Mouse (Mus musculus) hematopoietic stem cell, adult 5-6 weeks (primary cell): ENCODE measurements around the gene Tns1. TPM values are rescaled to one million over a fixed set of nuclear protein-coding genes. Genes with fewer than 3 reads are reported as not detected.

ENCODE experiments used
- ATAC-seq, 2 experiments: fragments of 125-278 bp in 1 of 2; replicated peaks in 1 of 2; 2 replicates each; pipeline ENCODE4 v1.8.0; 2016 to 2017; ENCODE audit warnings: inconsistent platforms in 2 of 2, mild to moderate bottlenecking in 2 of 2, moderate number of reproducible peaks in 2 of 2, low read depth in 1 of 2, moderate TSS enrichment in 1 of 2; ENCODE audit not compliant: low FRiP score in 2 of 2, poor library complexity in 2 of 2, severe bottlenecking in 2 of 2, insufficient read depth in 1 of 2, low TSS enrichment in 1 of 2
- total RNA-seq: library from RNA; stranded (forward); fragments of 172-1452, 232-1000 nt; gene quantifications from 2 replicates; pipeline ENCODE4 v1.2.3, GENCODE M21; 2017

Gene Tns1
- total RNA-seq, 1 experiment from 2014 or later: 16.1 TPM

- ATAC-seq: no peak
Observed at GRCm38 (mm10) chr1:74031771-74032609, 92.3 kb downstream of the Tns1 start.

DNA sequence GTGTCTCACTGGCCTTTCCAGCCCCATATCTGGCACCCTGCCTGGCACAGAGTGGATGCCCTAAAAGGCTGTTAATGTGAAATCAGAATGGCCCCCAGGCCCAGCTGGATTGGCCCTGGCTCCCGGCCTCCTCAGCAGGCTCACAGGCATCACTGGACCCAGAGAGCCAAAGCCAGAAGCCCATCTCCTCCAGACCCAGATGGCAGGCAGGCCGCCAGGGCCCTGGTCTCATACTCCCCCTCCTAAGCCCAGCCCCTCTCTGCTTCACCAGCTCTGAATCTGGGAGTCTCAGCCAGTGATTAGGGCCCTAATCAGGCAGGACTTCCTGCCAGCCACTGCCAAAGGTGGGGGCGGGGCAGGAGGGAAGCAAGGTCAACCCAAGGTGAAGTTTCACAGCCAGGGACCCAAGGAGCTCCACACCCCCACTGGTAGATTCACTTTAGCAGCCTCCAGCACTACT is 93.3 kb downstream of the Tns1 start:
- ATAC-seq: no peak

GRCm38 (mm10) chr1:74030285-74030684 is 94.0 kb downstream of the Tns1 start:
- ATAC-seq: no peak

DNA sequence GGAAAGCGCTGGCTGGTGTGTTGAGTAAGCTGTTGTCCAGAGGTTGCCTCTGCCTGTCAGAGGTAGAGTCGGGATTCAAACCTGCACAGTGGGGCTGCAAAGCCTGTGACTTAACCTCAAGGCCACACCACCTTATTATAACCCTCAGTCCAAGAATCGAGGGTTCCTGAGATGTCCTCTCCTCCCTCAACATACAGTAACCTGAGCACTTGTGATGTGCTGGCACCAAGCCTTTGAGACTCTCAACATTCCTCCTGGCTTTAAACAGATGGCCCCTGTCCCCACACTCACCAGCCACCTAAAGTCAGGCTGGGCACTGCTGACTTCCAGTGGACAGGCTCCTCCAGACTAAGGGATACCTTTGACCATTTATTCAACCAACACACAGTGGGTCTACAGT is 94.6 kb downstream of the Tns1 start:
- no peak for ATAC-seq

DNA sequence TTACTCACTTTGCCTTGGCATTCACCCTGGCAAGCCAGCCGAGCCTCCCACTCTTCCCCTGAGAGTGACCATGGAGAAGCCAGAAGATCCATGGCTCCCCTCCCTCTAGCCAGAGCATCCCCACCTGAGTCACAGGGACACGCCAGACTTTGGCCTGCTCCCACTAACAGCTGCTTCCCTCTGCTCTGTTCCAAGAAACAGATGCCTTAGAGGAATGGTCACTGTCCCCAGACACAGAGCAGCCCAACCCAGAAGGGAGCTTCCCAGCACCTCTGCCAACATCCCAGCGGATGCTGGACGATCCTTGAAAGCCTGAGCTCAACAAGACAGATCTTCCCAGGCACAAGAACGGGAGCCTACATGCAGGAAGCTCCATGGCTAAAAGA is 95.4 kb downstream of the Tns1 start:
- ATAC-seq: no peak

DNA sequence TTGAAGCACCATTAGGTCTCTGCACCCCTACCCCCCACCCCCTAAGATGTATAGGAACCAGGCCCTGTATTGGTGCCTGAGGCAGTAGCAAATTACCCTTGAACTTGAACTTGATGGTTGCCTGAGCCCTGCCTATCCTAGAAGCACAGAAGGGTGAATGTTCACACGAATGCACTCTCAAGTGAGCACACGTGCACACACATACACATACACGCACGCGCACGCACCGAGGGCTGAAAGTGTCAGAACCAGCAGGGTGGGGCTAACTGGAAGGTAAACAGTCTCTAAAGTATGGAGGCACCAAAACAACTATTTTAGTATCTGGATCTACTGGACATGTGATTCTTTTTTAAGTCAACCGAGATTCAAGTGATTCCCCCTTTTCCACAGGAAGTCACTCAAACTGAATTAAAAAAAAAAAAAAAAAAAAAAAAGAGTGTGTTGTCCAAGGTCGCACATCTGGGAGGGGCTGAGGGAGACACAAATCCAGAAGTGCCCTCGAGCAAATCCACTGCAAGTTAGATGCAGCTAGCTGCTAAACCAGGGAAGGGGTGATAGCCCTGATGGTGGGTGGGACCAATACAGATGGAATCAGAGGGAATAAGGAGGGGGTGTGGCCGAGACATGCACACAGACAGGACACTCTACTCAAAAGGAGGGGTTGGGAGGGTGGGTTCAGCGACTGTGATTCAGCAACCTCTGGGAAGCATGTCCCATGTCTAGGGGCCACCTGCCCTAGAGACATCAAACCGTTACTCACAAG is 96.0 kb downstream of the Tns1 start:
- no peak for ATAC-seq

DNA sequence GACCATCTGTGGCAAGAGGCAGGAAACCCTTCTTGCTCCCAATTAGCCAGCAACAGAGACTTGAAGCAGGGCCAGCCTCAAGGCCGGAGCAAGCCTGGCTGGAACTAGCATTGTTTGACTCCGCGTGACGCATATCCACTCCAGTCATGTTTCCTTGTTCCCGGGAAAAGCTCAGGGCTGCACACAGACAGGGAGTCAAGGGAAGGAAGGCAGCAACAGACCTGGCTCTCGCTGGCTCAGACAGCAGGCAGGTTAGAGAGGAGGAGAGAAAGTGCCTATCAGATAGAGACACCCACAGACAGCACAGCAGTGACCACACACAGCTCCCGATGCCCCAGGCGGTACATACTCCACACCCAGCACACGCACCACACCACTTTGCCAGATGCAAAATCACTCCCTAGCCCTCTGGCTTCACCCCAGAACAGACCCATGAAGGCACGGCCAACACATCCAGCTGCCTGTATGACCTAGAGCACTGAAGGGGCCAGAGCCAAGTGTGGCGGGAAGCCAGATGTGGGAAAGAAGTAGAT is 96.6 kb downstream of the Tns1 start:
- ATAC-seq: peak; percentile 8 to 33; a peak in 1 of 4 replicates

DNA sequence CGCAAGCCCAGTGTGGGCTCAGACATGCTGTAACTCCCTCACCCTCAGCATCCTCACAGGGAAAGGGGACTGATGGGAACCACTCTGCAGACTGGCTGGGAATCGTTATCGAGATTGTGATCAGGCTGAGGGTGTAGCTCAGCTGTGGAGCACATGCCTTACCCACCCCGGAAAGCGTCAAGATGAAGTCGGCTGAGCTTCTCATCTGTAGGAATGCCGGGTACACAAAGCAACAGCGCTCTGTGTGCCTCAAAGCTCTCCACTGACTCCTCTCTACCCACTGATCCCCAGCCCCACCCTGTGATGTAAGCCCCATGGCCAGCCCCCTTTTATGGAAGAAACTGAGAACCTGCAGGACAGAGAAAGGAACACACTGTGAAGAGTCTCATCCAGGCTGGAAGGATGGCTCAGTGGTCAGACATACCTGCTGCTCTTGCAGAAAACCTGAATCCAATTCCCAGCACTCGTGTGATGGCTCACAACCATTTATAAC is 97.5 kb downstream of the Tns1 start:
- ATAC-seq: no peak

- no peak for ATAC-seq
Observed at GRCm38 (mm10) chr1:74025651-74026226, 98.5 kb downstream of the Tns1 start.

DNA sequence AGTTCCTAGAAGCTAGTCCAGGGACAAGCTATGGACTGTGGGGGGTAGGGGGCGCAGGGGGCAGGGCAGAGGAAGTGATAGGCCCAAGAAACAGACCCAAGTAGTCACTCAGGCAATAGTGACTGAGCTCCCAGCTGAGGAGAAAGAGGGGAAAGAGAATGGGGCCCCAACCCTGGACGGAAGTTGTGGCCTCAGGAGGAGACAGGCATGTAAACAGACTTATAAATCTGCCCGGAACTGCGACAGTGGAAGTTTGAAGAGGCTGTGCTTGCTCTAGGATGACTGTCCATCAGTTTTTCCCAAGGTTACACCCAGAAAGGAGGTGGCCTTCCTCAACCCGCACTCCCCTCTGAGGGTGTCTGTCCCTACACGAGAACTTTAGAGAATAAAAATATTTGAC is 99.0 kb downstream of the Tns1 start:
- peak; percentile 25 to 26; a peak in 2 of 4 replicates for ATAC-seq

- no peak for ATAC-seq
Observed at GRCm38 (mm10) chr1:74024452-74025190, 99.6 kb downstream of the Tns1 start.

- ATAC-seq: no peak
Observed at GRCm38 (mm10) chr1:74022998-74023397, 101.3 kb downstream of the Tns1 start.

DNA sequence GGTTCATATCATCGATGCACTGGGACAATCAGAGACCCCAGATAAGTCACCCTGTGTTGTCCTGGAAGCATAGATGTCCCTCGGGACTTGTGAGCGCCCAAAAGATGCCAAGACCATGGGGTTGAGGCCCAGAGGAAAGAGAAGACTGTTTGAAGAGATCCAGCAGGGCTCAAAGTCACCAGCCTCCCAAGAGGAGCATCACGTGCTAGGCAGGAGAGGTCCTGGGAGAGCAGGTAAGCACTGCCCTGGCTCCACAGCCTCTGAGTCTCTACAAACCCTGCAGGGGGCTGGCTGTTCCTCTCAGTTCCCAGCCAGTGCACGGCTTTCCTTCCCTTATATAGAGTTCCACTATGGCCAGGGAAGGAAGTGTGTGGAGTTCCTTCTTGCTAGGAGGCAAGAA is 101.7 kb downstream of the Tns1 start:
- ATAC-seq: no peak

GRCm38 (mm10) chr1:74020235-74020634 is 104.0 kb downstream of the Tns1 start:
- no peak for ATAC-seq

DNA sequence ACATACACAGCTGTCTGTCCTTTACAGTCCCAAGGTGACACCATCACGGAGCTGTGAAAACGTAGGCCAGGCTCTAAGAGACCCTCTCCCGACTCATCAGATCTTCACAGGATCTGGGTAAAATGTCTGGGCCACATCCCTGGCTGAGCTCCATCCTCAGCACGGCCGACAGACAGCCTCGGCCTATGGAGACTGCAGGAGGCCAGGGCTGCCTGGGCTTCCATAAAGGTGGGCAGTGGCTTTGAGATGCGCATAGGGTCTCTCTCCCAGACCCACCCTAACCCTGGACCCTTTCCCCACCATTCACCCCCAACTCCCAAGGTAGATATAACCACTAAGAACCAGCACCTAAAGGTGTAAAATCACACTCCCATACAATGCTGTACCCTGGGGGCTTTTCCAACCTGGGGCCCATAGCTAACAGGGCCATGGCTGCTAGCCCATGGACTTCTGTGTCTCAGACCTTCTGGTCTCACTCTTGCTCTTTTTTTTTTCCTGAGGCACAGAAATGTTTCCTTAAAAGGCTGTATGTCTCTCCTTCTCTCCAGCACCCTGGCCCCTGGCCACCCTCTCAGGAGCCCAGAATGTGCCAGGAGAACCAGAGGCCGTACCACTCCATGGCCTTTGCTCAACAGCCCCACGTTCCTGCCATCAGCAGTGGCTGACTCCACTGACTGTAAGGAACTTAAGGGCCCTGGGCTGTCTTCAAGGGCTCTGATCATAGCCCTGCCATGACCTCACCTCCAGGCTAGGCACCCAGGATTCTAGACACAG is 106.7 kb downstream of the Tns1 start:
- ATAC-seq: no peak

DNA sequence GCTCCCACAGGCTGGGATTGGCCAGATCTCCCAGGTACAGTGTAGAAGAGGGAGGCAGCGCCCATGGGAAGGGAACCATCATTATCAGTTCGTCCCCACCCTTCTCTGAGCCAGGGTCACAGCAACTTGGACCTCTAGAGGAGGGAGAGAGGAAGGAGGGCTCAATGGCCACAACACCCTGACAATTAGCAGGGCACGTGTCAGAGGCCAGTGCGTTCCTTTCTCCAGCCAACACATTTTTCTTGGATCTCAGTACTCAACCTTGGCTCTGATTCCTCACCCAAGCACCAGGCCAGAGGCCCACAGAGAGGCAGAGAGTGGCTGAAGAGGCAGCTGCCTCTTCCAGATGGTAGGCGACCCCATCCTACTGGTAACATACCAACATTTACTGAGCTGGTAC is 107.6 kb downstream of the Tns1 start:
- ATAC-seq: no peak
